Mouse (Mus musculus): Measurements from ENCODE around the gene Cux1. TPM values are rescaled to one million over a fixed set of nuclear protein-coding genes. Genes with fewer than 3 reads are reported as not detected.

The Cux1 gene
- polyA plus RNA-seq, 1 experiment from 2014 or later: 64.9 TPM

DNA sequence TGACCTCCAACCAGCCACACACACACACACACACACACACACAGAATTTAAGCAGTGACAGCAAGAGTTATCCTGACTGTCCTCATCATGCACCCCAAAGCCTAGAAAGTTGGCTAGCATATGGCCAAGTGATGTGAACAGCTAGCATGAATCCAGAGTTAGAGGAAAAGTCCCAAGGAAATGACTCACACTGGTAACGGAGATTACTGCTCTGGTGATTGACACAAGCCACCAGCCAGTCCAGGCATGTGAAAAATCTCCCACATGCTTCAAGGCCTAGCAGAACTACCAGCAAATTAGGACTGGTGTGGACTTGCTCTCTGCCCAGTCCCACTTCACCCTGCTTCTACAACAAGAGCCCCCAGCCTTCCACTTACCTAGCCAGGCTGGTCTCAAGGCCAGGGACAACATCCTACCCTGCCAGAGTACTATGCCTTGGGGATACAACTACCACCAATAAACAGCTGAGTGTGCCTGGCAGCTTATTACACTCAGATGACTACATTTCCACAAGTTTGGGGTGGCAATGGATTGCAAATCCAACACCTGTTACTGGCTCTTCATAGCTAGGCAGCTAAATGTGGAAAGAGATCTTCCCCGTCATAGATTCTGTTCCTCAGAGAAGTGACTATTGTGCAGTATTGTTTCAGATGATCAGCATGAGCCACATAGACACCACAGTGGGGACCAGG, 35.5 kb downstream of the Cux1 start:
- Histone ChIP-seq H3K27ac (replicated peaks; ENCODE audit: low read depth, low read length) (no peak overlapping the region), H3K9ac (replicated peaks; ENCODE audit: low read length) (no peak overlapping the region), H3K4me2 (ENCODE audit: low read depth, low read length) (no peak overlapping the region), H3K27me3 (ENCODE audit: control insufficient read depth, insufficient read depth, low read length) (no peaks in the 10 kb centered on the region), H3K4me3 (ENCODE audit: low read depth, low read length) (no peak overlapping the region), H3K4me1 (ENCODE audit: control insufficient read depth, insufficient read depth, low read length) (no peaks in the 10 kb centered on the region), H3K36me3 (replicated peaks; ENCODE audit: control insufficient read depth, insufficient read depth, low read depth, low read length) (no peaks in the 10 kb centered on the region), H3K9me3 (replicated peaks; ENCODE audit: control insufficient read depth, low read length) (no peaks in the 10 kb centered on the region)
- DNase-seq (ENCODE audit: low spot score): no peak
- no peak for ATAC-seq (replicated peaks; ENCODE audit: insufficient number of reproducible peaks, low FRiP score, low TSS enrichment, low read depth)
- WGBS: 74% methylated on average over 2 of the region's 2 CpGs

- no peak overlapping the region for H3K4me3 ChIP-seq (ENCODE audit: low read depth, low read length)
- no peak for DNase-seq (ENCODE audit: low spot score)
- WGBS: 90% methylated on average over 1 of the region's 1 CpGs
- no peaks in the 10 kb centered on the region for H3K36me3 ChIP-seq (replicated peaks; ENCODE audit: control insufficient read depth, insufficient read depth, low read depth, low read length)
- no peak for ATAC-seq (replicated peaks; ENCODE audit: insufficient number of reproducible peaks, low FRiP score, low TSS enrichment, low read depth)
- H3K27me3 ChIP-seq (ENCODE audit: control insufficient read depth, insufficient read depth, low read length): no peaks in the 10 kb centered on the region
- H3K4me2 ChIP-seq (ENCODE audit: low read depth, low read length): no peak overlapping the region
- no peak overlapping the region for H3K27ac ChIP-seq (replicated peaks; ENCODE audit: low read depth, low read length)
- no peaks in the 10 kb centered on the region for H3K9me3 ChIP-seq (replicated peaks; ENCODE audit: control insufficient read depth, low read length)
- H3K4me1 ChIP-seq (ENCODE audit: control insufficient read depth, insufficient read depth, low read length): no peaks in the 10 kb centered on the region
- H3K9ac ChIP-seq (replicated peaks; ENCODE audit: low read length): no peak overlapping the region
Measured at GRCm38 (mm10) chr5:136530931-136531330, 36.4 kb downstream of the Cux1 start.

DNA sequence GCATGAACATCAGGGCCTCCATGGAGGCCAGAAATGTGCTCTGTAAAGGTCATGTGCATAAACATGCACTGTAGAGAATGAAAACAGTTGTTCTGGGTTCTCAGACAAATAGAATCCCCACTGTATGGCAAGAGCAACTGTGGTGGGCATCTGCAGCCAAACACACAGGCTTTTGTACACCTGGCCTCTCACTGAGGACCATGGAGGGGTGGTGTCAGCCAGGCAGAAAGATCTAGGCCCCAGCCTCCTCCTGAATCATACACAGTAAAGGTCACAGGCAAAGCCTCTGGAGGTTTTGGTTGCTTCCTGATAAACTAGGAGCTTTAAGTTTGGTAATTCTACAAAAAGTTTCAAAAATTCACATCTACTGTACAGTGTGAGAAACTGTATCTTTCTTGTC, 38.1 kb downstream of the Cux1 start:
- DNase-seq (ENCODE audit: low spot score) (no peak), ATAC-seq (replicated peaks; ENCODE audit: insufficient number of reproducible peaks, low FRiP score, low TSS enrichment, low read depth) (no peak)
- no peaks in the 10 kb centered on the region for H3K9me3 ChIP-seq (replicated peaks; ENCODE audit: control insufficient read depth, low read length)
- no peaks in the 10 kb centered on the region for H3K27me3 ChIP-seq (ENCODE audit: control insufficient read depth, insufficient read depth, low read length)
- no peaks in the 10 kb centered on the region for H3K36me3 ChIP-seq (replicated peaks; ENCODE audit: control insufficient read depth, insufficient read depth, low read depth, low read length)
- no peak overlapping the region for H3K4me3 ChIP-seq (ENCODE audit: low read depth, low read length)
- no peak overlapping the region for H3K4me2 ChIP-seq (ENCODE audit: low read depth, low read length)
- H3K27ac ChIP-seq (replicated peaks; ENCODE audit: low read depth, low read length): no peak overlapping the region
- H3K9ac ChIP-seq (replicated peaks; ENCODE audit: low read length): no peak overlapping the region
- no peaks in the 10 kb centered on the region for H3K4me1 ChIP-seq (ENCODE audit: control insufficient read depth, insufficient read depth, low read length)

- WGBS: 90% methylated on average over 1 of the region's 1 CpGs
- Histone ChIP-seq H3K36me3 (replicated peaks; ENCODE audit: control insufficient read depth, insufficient read depth, low read depth, low read length) (no peaks in the 10 kb centered on the region), H3K4me3 (ENCODE audit: low read depth, low read length) (no peak overlapping the region), H3K4me1 (ENCODE audit: control insufficient read depth, insufficient read depth, low read length) (no peaks in the 10 kb centered on the region), H3K27me3 (ENCODE audit: control insufficient read depth, insufficient read depth, low read length) (no peaks in the 10 kb centered on the region), H3K27ac (replicated peaks; ENCODE audit: low read depth, low read length) (no peak overlapping the region), H3K4me2 (ENCODE audit: low read depth, low read length) (no peak overlapping the region), H3K9ac (replicated peaks; ENCODE audit: low read length) (no peak overlapping the region), H3K9me3 (replicated peaks; ENCODE audit: control insufficient read depth, low read length) (no peaks in the 10 kb centered on the region)
- ATAC-seq (replicated peaks; ENCODE audit: insufficient number of reproducible peaks, low FRiP score, low TSS enrichment, low read depth) (no peak), DNase-seq (ENCODE audit: low spot score) (no peak)
Measured at GRCm38 (mm10) chr5:136527871-136528270, 39.4 kb downstream of the Cux1 start.

- Histone ChIP-seq H3K9ac (replicated peaks; ENCODE audit: low read length) (no peak overlapping the region), H3K4me1 (ENCODE audit: control insufficient read depth, insufficient read depth, low read length) (no peaks in the 10 kb centered on the region), H3K4me3 (ENCODE audit: low read depth, low read length) (no peak overlapping the region), H3K9me3 (replicated peaks; ENCODE audit: control insufficient read depth, low read length) (no peaks in the 10 kb centered on the region), H3K4me2 (ENCODE audit: low read depth, low read length) (no peak overlapping the region), H3K27ac (replicated peaks; ENCODE audit: low read depth, low read length) (no peak overlapping the region), H3K27me3 (ENCODE audit: control insufficient read depth, insufficient read depth, low read length) (no peaks in the 10 kb centered on the region), H3K36me3 (replicated peaks; ENCODE audit: control insufficient read depth, insufficient read depth, low read depth, low read length) (no peaks in the 10 kb centered on the region)
- DNase-seq (ENCODE audit: low spot score) (no peak), ATAC-seq (replicated peaks; ENCODE audit: insufficient number of reproducible peaks, low FRiP score, low TSS enrichment, low read depth) (no peak)
- WGBS: 91% methylated on average over 5 of the region's 5 CpGs
Measured at GRCm38 (mm10) chr5:136526545-136526909, 40.8 kb downstream of the Cux1 start.

DNA sequence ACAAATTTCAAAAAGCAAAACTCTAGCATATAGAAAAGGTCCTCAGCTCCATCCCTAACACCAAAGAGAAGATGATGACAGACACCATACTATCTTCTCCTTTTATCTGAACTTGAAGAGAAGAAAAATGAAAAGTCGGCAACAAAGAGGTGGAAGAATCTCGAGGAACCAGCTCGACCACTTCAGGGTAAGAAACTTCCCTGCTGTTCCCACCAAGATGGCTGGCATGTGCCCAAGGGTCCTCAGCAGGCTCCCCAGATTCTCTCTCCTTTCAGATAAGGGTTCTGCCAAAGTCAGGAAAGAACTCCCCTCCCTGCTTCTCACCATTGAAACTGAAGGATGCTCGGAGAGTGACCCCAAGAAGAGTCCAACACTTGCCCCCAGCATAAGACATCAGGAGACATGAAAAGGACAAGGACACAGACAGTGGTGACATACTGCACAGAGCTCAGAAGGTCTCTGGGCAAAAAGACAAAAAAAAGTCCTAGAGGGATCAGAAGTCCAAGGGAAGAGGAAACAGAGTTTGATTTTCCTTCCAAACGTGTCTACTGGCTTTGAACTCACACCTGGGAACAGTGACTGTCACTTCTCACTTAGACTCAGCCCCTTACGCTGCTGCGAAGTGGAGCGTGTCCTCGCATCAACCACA, 41.3 kb downstream of the Cux1 start:
- Histone ChIP-seq H3K27ac (replicated peaks; ENCODE audit: low read depth, low read length) (no peak overlapping the region), H3K4me3 (ENCODE audit: low read depth, low read length) (no peak overlapping the region), H3K4me2 (ENCODE audit: low read depth, low read length) (no peak overlapping the region), H3K36me3 (replicated peaks; ENCODE audit: control insufficient read depth, insufficient read depth, low read depth, low read length) (no peaks in the 10 kb centered on the region), H3K9ac (replicated peaks; ENCODE audit: low read length) (no peak overlapping the region), H3K4me1 (ENCODE audit: control insufficient read depth, insufficient read depth, low read length) (no peaks in the 10 kb centered on the region), H3K27me3 (ENCODE audit: control insufficient read depth, insufficient read depth, low read length) (no peaks in the 10 kb centered on the region), H3K9me3 (replicated peaks; ENCODE audit: control insufficient read depth, low read length) (no peaks in the 10 kb centered on the region)
- DNase-seq (ENCODE audit: low spot score) (no peak), ATAC-seq (replicated peaks; ENCODE audit: insufficient number of reproducible peaks, low FRiP score, low TSS enrichment, low read depth) (no peak)
- 82% methylated on average over 9 of the region's 9 CpGs for WGBS

GRCm38 (mm10) chr5:136522843-136523463, 44.3 kb downstream of the Cux1 start:
- Histone ChIP-seq H3K9ac (replicated peaks; ENCODE audit: low read length) (no peak overlapping the region), H3K9me3 (replicated peaks; ENCODE audit: control insufficient read depth, low read length) (no peaks in the 10 kb centered on the region), H3K27ac (replicated peaks; ENCODE audit: low read depth, low read length) (no peak overlapping the region), H3K27me3 (ENCODE audit: control insufficient read depth, insufficient read depth, low read length) (no peaks in the 10 kb centered on the region), H3K4me1 (ENCODE audit: control insufficient read depth, insufficient read depth, low read length) (no peaks in the 10 kb centered on the region), H3K36me3 (replicated peaks; ENCODE audit: control insufficient read depth, insufficient read depth, low read depth, low read length) (no peaks in the 10 kb centered on the region), H3K4me3 (ENCODE audit: low read depth, low read length) (no peak overlapping the region), H3K4me2 (ENCODE audit: low read depth, low read length) (no peak overlapping the region)
- no peak for DNase-seq (ENCODE audit: low spot score)
- 10% methylated on average over 3 of the region's 3 CpGs for WGBS
- no peak for ATAC-seq (replicated peaks; ENCODE audit: insufficient number of reproducible peaks, low FRiP score, low TSS enrichment, low read depth)

DNA sequence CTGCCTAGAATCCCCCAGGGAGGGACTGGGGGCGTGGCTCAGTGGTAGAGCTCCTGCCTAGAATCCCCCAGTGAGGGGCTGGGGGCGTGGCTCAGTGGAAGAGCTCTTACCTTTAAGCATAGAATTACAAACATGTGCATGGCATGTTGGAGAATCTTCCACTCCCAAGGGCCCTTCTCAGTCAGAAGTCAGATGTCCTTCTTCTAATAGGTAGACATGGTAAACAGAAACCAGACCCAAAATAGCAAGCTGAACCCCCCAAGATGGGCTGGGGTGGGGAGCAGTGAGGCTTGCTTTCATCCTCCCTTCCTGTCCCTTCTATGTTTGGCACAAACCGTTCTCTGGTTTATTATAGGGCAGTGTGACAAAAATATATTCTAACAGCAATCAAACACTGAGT, 45.6 kb downstream of the Cux1 start:
- H3K36me3 ChIP-seq (replicated peaks; ENCODE audit: control insufficient read depth, insufficient read depth, low read depth, low read length): no peaks in the 10 kb centered on the region
- ATAC-seq (replicated peaks; ENCODE audit: insufficient number of reproducible peaks, low FRiP score, low TSS enrichment, low read depth): no peak
- no peaks in the 10 kb centered on the region for H3K4me1 ChIP-seq (ENCODE audit: control insufficient read depth, insufficient read depth, low read length)
- WGBS: 83% methylated on average over 3 of the region's 3 CpGs
- H3K4me3 ChIP-seq (ENCODE audit: low read depth, low read length): no peak overlapping the region
- H3K27me3 ChIP-seq (ENCODE audit: control insufficient read depth, insufficient read depth, low read length): no peaks in the 10 kb centered on the region
- no peaks in the 10 kb centered on the region for H3K9me3 ChIP-seq (replicated peaks; ENCODE audit: control insufficient read depth, low read length)
- no peak overlapping the region for H3K9ac ChIP-seq (replicated peaks; ENCODE audit: low read length)
- H3K4me2 ChIP-seq (ENCODE audit: low read depth, low read length): no peak overlapping the region
- H3K27ac ChIP-seq (replicated peaks; ENCODE audit: low read depth, low read length): no peak overlapping the region
- DNase-seq (ENCODE audit: low spot score): no peak

Data from embryonic facial prominence, embryonic 11.5 days (tissue).